Mouse (Mus musculus) liver, postnatal 0 days (tissue): ENCODE results near the gene Rpia. TPM values are rescaled to one million over a fixed set of nuclear protein-coding genes. Genes with fewer than 3 reads are reported as not detected.

Source experiments
- ATAC-seq: fragments of 200-750 bp; cut with Nextera tagmentation; 2 replicates; pipeline ENCODE4 v1.8.0; 2017; ENCODE audit warnings: mild to moderate bottlenecking, moderate library complexity
- DNase-seq: peaks from one replicate; pipeline ENCODE4 v3.0.0-alpha.2; 2016
- H3K27ac ChIP-seq: fragments of 300-500 bp; sonication (generic); 2 replicates; pipeline ENCODE4 v1.5.1; 2014; ENCODE audit warnings: antibody characterized with exemption, moderate library complexity, mild to moderate bottlenecking, low read depth
- H3K27me3 ChIP-seq: fragments of 300-500 bp; sonication (generic); 2 replicates; pipeline ENCODE4 v1.6.1; 2014; ENCODE audit warnings: low read length, control low read depth, mixed read lengths; ENCODE audit not compliant: insufficient read depth
- H3K36me3 ChIP-seq: fragments of 300-500 bp; sonication (generic); replicated peaks from 2 replicates; pipeline ENCODE4 v1.6.1; 2014; ENCODE audit warnings: mild to moderate bottlenecking, control low read depth, low read length, moderate library complexity, mixed read lengths; ENCODE audit not compliant: insufficient read depth
- H3K4me1 ChIP-seq: fragments of 300-500 bp; sonication (generic); 2 replicates; pipeline ENCODE4 v1.6.1; 2014; ENCODE audit warnings: antibody characterized with exemption, mild to moderate bottlenecking, control low read depth; ENCODE audit not compliant: insufficient read depth
- H3K4me2 ChIP-seq: fragments of 300-500 bp; sonication (generic); 2 replicates; pipeline ENCODE4 v1.6.1; 2014; ENCODE audit warnings: low read depth, mild to moderate bottlenecking, low read length, moderate library complexity, mixed read lengths
- H3K4me3 ChIP-seq: fragments of 300-500 bp; sonication (generic); 2 replicates; pipeline ENCODE4 v1.5.1; 2014; ENCODE audit warnings: low read depth, low read length
- H3K9ac ChIP-seq: fragments of 300-500 bp; sonication (generic); replicated peaks from 2 replicates; pipeline ENCODE4 v1.6.1; 2014; ENCODE audit warnings: mild to moderate bottlenecking, moderate library complexity
- H3K9me3 ChIP-seq: fragments of 300-500 bp; sonication (generic); 2 replicates; pipeline ENCODE4 v1.6.1; 2016; ENCODE audit warnings: mild to moderate bottlenecking, control low read depth, low read length, mixed read lengths
- CTCF ChIP-seq: sonication (generic); IDR thresholded peaks from 2 replicates; pipeline ENCODE4 v1.5.1; 2016; ENCODE audit warnings: antibody characterized with exemption, low read depth
- EP300 ChIP-seq: IDR thresholded peaks from 2 replicates; pipeline ENCODE4 v1.6.1; 2016; ENCODE audit warnings: antibody characterized with exemption, low read depth, mild to moderate bottlenecking
- WGBS: fragments of 180-500 bp; shearing (Covaris S2); extraction: QIAGEN DNeasy Blood & Tissue Kit; methylation state at CpG from one replicate; pipeline ENCODE4 v1.1.7; 2014; ENCODE audit not compliant: insufficient replicate concordance; 5-methylcytosine and 5-hydroxymethylcytosine counted together
- polyA plus RNA-seq: library from polyadenylated mRNA; unstranded; fragments of >200 nt; fragmentation: Nextera tagmentation; extraction: Ambion mirVana; gene quantifications from 2 replicates; pipeline ENCODE4 v1.2.1, GENCODE M21; 2015

The Rpia gene
- polyA plus RNA-seq, 1 experiment from 2014 or later: 1.9 TPM

DNA sequence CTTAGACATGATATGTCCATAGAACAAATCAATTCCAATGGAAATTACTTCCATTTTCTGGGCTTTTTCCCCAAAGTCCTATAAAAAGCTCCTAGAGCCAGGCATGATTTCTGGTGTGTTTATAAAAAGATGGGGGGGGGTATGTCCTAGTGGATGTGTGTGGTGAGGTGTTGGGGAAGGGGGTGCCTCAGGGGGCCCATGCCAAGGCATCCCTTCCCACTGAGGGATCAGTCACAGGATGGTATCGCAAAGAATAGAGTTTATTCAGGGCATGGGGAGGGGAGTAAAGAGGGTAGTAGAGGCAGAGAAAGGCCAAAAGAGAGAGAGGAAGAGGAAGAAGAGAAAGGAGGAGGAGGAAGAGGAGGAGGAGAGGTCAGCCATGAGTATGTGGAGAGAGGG is 14.5 kb upstream of the Rpia start:
- ATAC-seq (no peak), DNase-seq (no peak)
- Histone ChIP-seq H3K4me2 (no peak overlapping the region), H3K27ac (no peak overlapping the region), H3K4me3 (no peak overlapping the region), H3K9ac (no peak overlapping the region), H3K4me1 (peaks cover 7% of the 10 kb centered on the region), H3K9me3 (no peaks in the 10 kb centered on the region), H3K27me3 (no peaks in the 10 kb centered on the region), H3K36me3 (no peaks in the 10 kb centered on the region)
- no peak for TF ChIP-seq CTCF
- no peak for TF ChIP-seq EP300
- WGBS: 90% methylated on average over 1 of the region's 1 CpGs

DNA sequence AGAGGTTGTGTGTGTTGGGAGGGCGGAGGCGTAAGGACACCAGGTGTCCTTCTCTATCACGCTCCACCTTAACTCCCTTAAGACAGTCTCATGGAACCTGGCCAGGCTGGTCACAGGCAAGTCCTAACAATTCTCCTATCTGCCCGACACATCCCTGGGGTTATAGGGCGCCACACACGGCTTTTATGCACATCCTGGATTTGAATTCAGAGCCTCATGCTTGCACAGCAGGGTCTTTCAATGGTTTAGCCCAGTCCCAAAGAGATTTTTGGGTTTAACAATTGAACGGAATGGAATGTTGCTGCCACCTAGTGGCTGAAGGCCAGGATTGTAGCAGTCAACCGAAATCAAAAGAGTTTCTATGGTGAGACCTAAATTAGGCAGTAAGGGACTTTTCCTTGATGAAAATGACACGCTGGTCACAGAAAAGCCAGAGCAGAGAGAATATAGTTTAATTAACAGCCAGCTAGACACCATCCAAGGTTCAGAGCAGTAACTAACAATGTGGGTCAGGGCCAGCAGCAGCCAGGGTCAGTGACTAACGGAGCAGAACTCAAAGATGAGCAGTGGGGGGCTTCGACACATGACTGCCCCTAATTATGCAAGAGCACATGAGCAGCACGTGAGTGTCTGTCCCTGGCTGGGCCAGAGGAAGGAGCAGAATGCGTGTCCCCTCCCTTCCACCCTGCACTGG is 13.9 kb upstream of the Rpia start:
- Histone ChIP-seq H3K9me3 (no peaks in the 10 kb centered on the region), H3K4me1 (peaks cover 7% of the 10 kb centered on the region), H3K27ac (no peak overlapping the region), H3K9ac (no peak overlapping the region), H3K4me2 (peak overlapping the region; percentile 73), H3K4me3 (peak overlapping the region; percentile 4), H3K36me3 (no peaks in the 10 kb centered on the region), H3K27me3 (no peaks in the 10 kb centered on the region)
- TF ChIP-seq CTCF (peak; percentile 90), EP300 (no peak)
- DNase-seq (peak; percentile 72), ATAC-seq (peak; percentile 53)
- WGBS: 21% methylated on average over 13 of the region's 13 CpGs

DNA sequence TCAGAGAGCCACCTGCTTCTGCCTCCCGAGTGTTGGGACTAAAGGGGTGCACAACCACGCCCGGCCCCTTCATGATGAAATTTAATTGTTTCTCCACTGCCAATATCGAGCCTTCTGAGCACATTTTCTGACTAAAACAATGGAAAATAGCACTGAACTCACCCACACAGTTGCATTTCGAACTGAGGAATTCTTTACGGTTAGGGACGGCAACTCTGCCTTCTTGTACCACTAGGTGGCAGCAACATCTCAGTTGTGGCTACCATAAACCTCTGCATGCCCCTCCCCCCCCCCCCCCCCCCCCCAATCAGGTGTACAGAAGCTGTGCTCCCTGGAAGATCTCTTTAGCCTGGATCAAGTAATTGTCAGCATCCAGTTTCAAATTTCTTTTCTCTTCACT is 13.2 kb upstream of the Rpia start:
- Histone ChIP-seq H3K9me3 (no peaks in the 10 kb centered on the region), H3K36me3 (no peaks in the 10 kb centered on the region), H3K27me3 (no peaks in the 10 kb centered on the region), H3K27ac (peak overlapping the region; percentile 39; the same call in 1 of the 2 replicates), H3K4me3 (peak overlapping the region; percentile 32), H3K9ac (peak overlapping the region; percentile 34; the same call in 1 of the 2 replicates), H3K4me1 (peaks cover 7% of the 10 kb centered on the region), H3K4me2 (peak overlapping the region; percentile 73)
- DNase-seq (peak; percentile 82), ATAC-seq (peak; percentile 75)
- TF ChIP-seq CTCF (peak; percentile 79), EP300 (no peak)
- 10% methylated on average over 7 of the region's 7 CpGs for WGBS

DNA sequence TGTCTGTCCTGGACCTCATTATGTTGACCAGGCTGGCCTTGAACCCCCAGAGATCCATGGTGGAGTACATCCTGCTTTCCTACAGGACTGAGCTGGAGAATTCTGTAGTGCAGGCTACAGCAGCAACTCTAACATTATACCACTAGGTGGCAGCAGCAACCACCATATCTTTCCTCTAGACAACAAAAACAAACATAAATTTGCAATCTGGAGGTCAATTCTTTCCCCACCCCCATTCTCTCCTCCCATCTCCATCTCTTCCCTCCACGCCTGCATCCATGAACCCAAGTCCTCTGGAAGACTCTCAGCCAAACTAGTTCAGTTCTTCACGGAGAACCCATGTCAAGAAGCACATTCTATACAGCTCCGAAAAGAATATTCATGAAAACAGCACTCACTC is 12.6 kb upstream of the Rpia start:
- TF ChIP-seq CTCF (peak; percentile 85), EP300 (no peak)
- 37% methylated on average over 3 of the region's 3 CpGs for WGBS
- Histone ChIP-seq H3K27ac (peak overlapping the region; percentile 39; the same call in 1 of the 2 replicates), H3K9ac (no peak overlapping the region), H3K27me3 (no peaks in the 10 kb centered on the region), H3K4me3 (0 out of 2 replicates have a peak overlapping the region, but pooled peaks have one; percentile 32), H3K36me3 (no peaks in the 10 kb centered on the region), H3K9me3 (no peaks in the 10 kb centered on the region), H3K4me2 (peak overlapping the region; percentile 73), H3K4me1 (peaks cover 7% of the 10 kb centered on the region)
- peak; percentile 56 for DNase-seq
- ATAC-seq: peak; percentile 57

DNA sequence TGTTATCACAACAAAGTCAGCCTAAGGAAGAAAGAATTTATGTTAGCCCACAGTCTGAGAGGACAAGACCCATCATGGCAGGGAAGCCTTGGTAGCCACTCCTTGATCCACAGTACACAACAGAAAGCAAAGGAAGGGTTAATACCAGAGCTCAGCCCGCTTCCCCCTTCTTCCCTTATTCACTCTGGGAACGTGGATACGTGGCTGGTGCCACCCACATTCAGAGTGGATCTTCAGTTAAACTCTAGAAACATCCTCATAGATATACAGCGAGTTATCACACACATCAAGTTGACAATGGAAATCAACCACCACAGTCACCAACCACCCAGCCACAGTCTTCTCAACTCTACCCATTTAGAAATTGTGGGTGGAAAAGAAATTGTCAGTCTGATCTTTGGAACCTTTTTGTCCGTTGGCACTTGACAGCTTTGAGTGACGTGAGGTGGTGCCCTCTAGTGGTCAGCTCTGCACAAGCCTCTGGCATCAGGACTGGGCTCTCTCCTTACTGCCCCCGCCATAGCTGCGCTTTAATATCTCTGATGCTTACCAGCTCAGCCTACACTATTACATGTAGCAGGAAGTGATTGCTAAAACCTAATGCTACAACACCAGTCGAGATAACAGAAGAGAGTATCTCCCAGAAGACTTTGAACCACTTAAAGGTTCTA is 5.7 kb upstream of the Rpia start:
- Histone ChIP-seq H3K36me3 (no peaks in the 10 kb centered on the region), H3K4me1 (peaks cover 18% of the 10 kb centered on the region), H3K27me3 (no peaks in the 10 kb centered on the region), H3K9ac (no peak overlapping the region), H3K4me3 (no peak overlapping the region), H3K27ac (0 out of 2 replicates have a peak overlapping the region, but pooled peaks have one; percentile 12), H3K9me3 (no peaks in the 10 kb centered on the region), H3K4me2 (0 out of 2 replicates have a peak overlapping the region, but pooled peaks have one; percentile 16)
- peak; percentile 94 for TF ChIP-seq CTCF
- TF ChIP-seq EP300: no peak
- 14% methylated on average over 9 of the region's 9 CpGs for WGBS
- DNase-seq (peak; percentile 88), ATAC-seq (peak; percentile 87)

DNA sequence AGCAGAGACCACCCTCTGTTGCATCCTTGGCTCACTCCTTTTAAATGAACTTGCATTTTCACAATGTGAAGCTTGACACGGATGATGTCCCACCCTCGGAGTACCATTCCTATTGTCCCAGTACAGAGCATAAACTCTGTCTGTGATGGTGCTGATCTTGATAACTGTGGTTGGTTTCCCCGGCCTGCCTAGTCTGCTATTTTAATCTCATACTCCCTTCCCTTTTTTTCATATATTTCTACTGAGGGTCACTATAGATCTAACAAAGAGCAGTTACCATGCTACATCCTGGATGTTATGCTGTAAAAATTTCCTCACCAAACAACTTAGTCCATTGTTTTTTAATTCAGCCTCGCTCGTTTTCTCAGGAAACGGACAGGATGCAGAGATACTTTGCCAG is 4.9 kb upstream of the Rpia start:
- TF ChIP-seq CTCF (no peak), EP300 (no peak)
- DNase-seq (no peak), ATAC-seq (no peak)
- Histone ChIP-seq H3K27ac (no peak overlapping the region), H3K9ac (no peak overlapping the region), H3K4me2 (no peak overlapping the region), H3K36me3 (no peaks in the 10 kb centered on the region), H3K4me3 (no peak overlapping the region), H3K4me1 (peaks cover 18% of the 10 kb centered on the region), H3K27me3 (no peaks in the 10 kb centered on the region), H3K9me3 (no peaks in the 10 kb centered on the region)
- WGBS: 59% methylated on average over 6 of the region's 6 CpGs
